Mouse (Mus musculus): ENCODE results near the gene Hoxb13.

DNA sequence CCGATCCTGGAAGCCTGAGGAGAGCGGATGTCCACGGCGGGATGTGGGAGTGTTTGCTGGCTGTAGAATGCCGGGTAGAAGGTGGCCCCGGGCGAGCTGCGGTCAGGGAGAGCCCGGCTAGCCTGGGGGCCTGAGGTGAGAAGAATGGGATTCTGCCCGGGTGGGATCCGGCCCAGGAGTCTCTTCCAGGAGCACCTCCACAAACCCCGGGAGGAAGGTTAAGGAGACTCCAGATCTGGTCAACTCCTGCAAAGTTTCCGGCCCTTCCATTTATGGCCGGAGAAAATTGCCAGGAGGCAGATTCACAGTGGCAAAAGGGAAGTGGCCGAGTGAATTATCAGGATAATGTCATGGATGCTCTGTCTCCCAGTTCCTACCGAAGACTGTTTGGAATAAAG lies 9.7 kb downstream of the Hoxb13 start:
- TF ChIP-seq CTCF (conservative IDR thresholded peaks at IDR 0.05; ENCODE audit: insufficient read depth, insufficient read length, low read depth, low read length), result no peak
- TF ChIP-seq POLR2A (IDR thresholded peaks at IDR 0.05; ENCODE audit: low read depth, low read length), result no peak
